Mouse (Mus musculus) c-Kit-positive CD71-positive TER-119-negative erythroid progenitor cells, embryonic 14.5 days (primary cell): ENCODE measurements around the gene Tmem242.

Experiments
- DNase-seq: peaks from one replicate; pipeline ENCODE4 v3.0.0-alpha.2; 2013; ENCODE audit warnings: low read depth

Gene Tmem242

DNA sequence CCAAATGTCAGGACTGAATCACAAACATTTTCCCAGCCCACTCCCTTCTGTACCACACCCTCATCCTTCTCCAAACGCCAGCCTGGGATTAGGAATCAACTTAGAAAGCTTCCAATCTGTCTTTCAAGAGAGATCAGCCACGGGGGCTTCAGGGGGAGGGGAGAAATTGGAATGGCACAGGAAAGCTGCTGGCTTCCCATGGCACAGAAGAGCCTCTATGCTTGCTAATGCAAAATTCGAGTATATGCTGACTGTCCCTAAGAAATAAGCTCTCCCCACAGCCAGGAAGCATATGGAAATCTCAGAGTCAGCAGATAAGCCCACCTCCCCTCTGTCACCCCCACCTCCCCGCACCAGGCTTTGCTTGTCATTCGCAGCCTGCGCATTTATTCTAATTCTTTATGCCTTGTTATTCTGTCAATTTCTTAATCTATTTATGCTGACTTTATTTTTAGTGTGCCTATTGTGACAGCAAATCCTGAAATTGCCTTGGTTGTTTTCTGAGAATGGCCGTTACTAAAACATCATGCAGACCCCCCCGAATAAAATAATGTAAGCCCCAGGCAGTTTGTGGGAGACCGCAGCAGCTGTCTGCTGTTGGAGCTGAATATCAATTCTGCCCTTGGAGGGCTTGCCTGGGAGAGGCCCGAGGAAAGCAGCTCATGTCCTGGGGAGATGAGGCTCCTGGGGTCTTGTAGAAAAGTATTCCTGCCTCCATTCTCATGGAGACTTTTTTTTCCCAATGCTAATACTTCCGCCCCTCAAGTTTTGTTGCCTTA, 62.7 kb downstream of the Tmem242 start:
- DNase-seq = no peak

- no peak for DNase-seq
Measured at GRCm38 (mm10) chr17:5372951-5373350, 67.1 kb downstream of the Tmem242 start.

- no peak for DNase-seq
Measured at GRCm38 (mm10) chr17:5371521-5371920, 68.5 kb downstream of the Tmem242 start.

DNA sequence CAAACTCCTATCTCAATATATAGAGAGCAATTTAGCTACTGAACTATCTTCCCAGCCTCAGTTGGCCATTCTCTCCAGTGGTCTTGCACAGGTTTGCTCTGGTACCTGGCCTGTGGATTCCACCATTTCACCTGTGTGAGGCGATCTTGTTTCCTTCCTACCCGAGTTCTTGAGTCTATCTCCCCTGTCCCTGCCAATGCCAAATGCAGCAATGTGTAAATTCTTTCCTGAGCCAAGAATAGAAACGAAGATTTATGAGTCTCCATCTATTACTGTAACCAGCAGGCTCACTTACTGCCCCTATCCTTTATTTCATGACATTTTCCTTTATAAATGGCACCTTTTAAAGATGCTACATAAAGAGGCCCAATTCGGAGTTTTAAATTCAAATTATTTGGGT, 69.0 kb downstream of the Tmem242 start:
- no peak for DNase-seq

DNA sequence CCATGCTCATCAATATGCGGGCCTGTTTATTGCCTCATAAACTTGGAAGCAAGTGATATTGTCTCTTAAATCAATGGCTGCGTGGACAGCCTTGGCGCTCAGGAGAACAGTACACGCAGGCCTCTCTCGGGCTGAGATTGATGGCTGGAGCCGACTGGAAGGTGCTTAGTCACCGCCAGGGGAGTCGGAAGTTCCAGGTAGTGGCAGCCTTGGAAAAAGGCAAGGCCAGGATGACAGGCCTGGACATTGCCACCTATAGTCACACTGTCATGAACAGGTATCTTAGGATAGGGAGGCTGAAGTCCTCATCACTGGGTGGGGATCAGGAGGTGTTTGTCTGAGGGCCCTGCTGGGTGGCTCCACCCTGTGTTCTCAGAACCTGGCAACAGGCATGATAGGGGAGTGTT, 74.1 kb downstream of the Tmem242 start:
- no peak for DNase-seq
